Mouse (Mus musculus) kidney, adult 9 months (tissue): ENCODE measurements at regions not wholly inside any gene's neighbourhood (a gene's known extent, or its start where the extent isn't known, plus 50 kb on each side); places are given as distances from the start of the nearest gene placed in this dataset.

Experiments
- DNase-seq: peaks from one replicate; pipeline ENCODE4 v3.0.0; 2022

DNA sequence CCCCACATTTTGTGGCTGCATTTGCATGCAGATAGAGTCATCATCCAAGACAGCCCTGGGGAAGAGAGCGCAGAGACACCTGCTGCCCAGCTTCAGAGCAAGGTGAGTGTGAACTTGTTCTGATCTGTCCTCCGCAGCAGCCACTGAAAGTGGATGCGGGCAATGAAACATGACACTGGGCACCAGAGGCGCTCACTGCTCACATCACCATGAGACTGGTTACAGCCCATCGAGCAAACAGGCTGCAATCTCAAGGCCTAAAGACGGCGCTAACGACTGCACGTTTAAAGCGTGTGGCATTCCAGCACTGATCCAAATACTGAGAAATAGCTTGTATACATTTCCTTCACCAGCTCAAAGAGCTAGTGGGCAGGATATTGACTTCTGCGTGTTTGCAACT is 65.8 kb downstream of the Barhl2 start:
- DNase-seq: no peak

DNA sequence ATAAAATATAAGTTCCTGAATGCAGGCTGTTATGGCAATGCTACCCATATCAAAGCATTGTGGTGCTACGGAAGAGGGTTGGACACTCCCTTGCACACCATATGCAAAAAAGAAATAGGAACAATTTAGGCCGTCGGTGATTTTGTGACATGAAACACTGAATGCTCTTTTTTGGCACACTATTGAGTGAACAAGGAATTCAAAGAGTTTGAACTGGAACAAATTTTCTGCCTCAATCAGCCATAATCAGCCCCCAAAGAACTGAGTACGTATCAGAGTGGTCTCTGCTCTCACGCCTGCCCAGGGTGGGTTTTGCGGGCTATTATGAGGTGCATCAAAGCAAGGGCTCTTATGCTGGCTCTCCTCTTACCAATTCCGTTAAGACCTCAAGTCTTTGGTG is 71.3 kb downstream of the Barhl2 start:
- no peak for DNase-seq

DNA sequence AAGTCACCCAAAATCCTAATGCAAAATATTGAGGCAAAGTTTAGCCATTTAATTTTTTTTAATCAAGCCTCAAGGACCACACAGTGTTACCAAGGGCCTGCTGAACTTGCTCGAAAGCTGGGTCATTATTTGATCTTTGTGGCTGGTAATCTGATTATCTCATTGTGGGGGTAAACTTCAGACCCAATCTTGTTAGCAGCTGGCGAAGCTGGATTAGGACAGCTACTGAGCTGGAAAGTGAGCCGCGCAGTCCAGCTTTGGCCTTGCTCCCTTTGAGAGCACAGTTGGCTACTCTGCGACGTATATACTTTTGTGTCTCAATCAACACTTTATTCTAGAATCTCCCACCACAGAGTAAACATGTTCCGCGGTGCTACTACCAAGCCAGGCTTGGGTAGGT is 72.1 kb downstream of the Barhl2 start:
- no peak for DNase-seq

DNA sequence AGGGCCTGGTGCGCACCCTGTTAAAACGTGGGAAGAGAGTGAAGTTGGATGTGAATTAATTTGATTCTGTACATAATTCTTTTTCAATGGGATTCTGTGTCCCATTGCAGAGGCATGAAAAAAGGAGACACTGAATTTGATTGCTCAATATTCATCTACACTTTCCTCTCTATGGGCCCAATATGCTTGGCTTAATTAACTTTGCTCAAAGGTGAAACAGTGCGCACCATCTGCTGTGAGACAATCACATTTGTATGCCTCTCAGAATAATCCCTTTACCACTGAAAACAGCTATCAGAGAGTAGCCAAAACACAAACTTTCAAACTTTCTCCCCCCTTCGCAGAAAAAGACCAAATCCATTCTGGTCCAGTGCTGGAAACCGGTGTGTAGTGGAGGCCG is 72.7 kb downstream of the Barhl2 start:
- DNase-seq: no peak

DNA sequence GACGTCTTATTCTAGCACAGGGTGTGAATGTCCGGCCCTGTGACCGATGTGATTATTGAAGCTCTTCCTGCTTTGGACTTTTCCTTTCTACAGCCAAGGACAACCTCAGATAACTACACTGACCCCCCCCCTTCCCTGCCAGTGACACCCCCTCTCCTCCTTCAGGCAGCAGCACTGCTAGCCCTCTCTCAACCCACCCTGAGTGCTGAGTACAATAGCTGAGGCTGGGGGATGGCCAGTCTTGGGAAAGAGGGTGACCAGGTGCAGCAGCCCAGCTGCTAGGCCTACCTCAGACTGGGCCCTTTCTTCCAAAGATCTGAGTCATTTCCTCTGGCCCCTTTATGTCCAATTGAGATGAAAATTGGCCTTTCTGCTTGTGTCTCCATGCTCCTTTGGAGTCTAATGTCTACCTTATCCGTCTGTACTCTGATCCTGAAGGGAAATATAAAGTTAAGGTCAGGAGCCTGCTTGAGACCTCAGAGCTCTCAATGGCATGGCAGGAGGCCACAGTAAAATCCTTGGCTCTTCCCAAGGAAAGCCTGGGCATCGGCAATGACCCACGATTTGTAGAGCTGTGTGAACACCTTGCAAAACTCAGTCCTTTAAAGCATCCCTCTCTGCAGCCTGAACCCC is 73.7 kb downstream of the Barhl2 start:
- no peak for DNase-seq

DNA sequence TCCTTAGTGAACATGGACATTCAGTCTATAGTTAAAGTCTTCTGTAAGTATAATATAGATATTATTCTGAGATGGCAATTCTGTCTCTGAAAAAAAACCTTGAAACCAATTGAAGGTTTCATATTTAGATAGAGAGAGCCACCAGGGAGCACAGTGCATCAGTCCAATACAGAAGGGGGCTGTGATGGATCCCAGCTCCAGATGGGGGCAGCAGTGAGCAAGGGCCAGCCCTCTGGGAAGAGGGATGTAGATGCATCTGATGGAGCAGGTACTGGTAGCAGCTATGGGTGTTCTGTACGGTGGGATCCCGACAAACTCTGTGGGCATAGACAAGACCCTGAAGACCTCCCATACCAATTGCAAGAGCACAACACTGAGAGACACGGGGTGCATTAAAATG is 76.0 kb downstream of the Barhl2 start:
- DNase-seq: peak; percentile 4

DNA sequence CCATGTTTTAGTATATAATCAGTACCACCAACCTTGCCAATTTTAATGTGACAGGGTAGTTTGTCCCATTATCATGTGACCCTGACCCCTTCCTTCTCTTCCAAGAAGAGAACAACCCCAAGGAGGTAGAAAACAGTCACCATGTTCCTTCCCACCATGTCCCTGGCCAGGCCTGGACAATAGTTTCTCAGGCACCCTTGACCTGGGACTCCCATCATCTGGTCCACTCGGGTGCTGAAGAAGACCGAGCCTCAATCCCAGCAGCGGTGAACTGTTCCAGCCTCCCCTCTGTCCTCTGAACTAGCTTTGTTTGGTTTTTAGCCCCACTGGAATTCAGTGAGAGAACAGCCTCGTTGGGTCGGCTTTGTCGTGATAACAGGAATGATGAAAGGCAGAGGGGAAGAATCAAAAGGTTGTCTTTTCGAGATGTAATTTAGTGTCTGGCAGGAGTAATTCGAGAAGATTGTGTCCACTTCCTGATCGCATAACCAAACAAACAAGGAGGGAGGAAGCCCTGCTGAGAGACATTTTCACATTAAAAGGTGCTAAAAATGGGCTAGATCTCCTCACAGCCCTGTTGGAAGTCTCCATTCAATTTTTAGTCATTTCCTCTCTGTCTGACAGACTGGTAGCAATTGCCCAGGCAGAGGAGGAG is 77.2 kb downstream of the Barhl2 start:
- DNase-seq: no peak

DNA sequence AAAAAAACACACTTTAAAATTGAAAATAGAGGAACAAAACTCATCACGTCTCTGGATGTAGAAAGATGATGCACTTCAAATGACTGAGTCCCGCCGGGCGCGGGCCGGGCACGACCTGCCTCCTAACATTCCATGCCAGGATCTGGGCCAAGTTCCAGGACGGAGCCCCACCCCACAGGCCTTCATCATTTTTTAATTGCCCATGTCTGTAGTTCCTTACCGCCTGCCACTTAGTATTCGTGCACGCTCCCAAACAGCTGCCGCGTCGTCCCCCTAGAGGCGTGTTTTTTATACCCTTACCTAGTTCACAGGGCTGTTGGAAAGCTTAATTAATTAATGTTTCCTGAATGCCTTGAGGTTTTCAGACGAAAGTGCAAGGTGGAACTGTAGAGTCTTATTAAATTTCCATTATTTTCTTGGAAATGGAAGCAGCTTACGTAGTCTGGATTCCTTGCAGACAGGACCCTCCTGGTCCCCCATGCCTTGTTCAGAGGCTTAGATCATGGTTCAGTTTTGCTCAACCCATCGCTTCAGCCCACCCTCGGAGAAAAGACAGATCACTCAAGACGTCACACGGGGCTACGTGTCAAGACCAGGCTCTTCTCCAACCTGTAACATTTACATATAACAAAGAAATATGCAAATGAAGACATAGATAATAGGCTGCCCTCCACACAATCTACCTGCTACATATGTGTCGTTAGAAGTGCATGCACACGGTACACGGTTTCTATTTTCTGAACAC is 81.0 kb downstream of the Barhl2 start:
- no peak for DNase-seq

DNA sequence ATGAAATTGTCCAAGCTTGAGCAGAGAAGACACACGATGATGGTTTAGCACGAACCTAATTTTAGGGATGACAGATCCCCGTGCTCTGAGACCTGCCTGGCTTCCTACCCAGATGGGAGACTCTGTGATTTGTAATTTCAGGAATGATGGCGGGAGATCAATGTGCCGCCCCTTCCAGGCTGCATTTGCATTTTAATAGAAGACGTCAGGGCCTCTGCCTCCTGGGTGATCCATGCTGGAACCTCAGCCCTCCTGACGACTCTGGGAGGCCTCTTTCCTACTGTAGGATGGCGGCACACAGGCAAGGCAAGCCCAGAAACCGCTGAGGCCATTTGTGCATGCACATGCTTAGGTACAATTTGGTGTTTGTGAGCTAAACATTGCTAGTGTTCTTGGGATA is 90.1 kb downstream of the Barhl2 start:
- no peak for DNase-seq

DNA sequence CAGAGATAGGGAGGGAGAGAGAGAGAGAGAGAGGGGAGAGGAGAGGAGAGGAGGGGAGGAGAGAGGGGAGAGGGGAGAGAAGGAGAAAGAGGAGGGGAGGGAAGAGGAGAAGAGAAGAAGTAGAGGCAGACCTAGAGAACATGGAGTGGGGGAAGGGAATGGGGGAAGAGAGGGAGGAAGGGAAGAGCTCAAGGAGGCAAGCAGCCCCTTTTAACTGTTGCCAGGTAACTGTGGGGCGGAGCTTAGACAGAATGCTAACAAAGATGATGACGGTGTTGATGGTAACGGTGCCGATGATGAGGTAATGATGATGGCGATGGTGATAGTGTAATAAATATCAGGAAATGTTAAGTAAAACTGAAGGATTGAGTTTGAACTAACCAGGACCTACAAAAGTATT is 90.7 kb downstream of the Barhl2 start:
- DNase-seq: no peak

DNA sequence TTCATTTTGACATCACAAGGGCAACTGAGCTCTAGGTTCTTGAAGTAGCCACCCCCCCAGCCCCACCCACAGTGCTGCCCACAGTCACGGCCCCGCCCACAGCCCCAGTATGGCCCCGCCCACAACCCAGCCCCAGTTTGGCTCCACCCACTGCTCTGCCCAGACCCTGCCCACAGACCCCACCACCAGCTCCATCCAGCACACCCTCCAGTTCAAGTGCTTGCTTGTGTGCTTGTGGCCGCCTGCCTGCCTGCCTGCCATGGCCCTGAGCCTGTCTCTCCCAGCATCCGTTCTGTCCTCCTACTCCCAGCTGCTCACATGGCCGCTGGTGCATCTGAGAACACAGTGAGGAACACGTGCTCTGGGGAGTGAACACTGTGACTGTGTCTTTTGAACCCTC is 92.0 kb downstream of the Barhl2 start:
- no peak for DNase-seq

DNA sequence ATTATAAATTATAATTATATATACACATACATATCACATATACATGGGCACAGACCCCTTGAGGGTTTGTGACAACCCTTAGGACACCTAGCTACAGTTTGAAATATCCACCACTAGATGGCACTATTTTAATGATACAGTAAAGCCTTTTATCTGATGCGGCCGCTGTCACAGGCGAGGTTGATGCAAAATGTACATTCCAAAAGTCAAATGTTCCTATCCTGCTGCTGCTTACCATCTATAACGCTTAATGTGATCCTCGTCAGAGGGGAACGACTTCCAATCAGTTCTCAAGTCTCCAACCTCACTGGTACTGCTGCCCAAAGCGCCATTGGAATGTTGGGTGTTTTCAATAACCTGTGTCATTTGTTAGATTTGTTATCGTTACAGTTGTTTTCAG is 92.9 kb downstream of the Barhl2 start:
- DNase-seq: peak; percentile 12

DNA sequence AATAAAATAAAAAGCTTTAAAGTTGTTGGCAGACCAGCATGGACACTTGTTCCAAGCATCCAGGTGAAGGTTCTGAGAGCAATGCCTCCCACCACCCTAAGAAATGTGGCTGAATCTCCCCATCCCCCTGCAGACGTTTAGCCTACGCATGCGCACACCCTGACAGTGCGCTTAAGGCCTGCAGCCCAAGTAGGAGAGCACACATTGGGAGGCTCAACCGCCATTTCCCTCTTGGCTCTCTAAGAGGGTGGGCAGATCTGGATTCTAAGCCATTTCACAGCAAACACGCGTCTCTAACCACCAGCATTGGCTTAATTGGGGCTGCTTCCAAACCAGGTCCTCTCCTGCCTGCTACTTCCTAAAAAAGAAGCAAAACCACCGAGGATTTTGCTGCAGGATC is 106.6 kb downstream of the Barhl2 start:
- no peak for DNase-seq

DNA sequence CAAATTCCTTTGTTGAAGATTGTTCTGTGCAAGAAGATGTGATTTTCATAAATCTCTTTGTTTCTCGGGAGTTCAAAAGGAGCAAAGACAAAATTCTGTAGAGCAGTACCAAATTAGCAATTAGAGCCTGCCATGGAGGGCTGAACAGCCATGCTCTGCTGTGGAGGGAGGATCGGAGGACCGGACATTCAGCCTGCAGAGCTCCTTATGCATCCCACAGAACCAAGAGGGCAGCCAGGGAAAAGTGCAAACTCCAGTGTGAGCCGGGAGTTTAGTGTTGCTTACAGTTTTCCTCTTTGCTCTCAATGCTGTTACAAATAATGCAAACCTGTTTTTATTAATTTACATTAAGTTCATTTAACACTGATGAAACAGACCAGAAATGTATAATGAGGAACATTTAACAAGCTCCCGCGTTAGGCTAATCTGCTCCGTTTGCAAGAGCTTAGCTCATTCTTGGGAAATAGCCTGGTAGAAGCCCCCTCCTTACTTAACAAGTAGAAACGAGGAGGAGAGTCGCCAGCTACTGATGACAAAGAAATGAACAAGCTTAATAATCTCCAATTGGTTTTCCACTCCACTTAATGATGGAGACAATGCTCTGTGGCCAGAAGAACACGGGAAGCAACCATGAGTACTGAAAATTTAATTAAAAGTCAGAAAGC is 108.0 kb downstream of the Barhl2 start:
- DNase-seq: no peak

DNA sequence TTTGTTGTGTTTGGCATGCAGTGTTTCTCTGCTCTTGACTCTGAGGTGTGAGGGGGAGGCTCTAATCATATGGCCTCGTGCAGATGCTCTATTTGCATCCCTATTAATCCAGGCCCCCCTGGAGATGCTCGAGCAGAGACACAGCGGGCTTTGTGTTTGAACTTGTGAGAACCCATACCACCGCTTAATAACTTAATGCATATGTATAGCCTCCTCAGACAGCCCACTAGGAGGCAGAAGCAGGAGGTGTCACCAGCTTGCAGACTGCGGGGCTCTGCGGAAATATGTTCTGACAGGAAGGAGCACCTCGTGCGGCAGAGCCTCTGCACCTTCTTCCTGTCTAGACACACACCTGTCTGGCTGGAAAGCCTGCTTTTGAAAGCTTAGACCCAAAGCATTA is 113.7 kb downstream of the Barhl2 start:
- DNase-seq: no peak

DNA sequence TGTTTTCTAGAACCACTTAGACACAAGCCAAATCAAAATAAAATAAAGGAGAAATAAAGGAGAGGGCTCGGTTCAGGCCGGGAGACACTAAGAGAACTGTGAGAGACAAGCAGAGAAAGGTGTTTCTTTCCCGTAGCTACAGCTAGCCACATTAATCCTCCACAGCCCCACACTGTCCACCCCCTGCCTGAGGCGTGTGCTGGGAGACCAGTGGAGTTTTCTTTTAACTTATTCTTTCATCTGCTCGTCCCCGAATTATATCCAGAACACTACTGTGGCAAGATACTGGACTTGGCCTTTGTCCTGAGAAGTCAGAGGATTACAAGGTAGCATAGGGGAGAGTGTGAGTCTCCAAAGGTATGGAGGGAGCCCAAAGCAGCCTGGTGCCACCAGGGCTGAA is 114.4 kb downstream of the Barhl2 start:
- no peak for DNase-seq

DNA sequence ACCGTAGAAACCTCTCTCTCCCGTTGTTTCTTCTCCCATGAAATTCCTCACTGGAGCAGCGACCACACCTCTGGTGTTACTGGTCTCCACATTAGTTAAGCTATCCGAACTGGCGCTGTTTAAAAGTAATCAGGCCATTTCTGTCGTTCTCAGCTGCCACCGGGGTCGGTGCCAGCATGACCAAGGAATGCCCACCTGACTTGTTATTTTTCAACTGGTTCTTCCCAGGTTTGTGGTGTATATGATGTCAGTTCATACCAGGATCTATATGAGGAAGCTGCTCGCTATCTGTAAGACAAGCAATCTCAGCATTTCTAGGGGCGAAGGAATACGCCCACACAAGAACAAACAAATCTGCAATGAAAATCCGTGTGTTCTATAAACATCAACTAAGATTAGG is 116.6 kb downstream of the Barhl2 start:
- DNase-seq: no peak

DNA sequence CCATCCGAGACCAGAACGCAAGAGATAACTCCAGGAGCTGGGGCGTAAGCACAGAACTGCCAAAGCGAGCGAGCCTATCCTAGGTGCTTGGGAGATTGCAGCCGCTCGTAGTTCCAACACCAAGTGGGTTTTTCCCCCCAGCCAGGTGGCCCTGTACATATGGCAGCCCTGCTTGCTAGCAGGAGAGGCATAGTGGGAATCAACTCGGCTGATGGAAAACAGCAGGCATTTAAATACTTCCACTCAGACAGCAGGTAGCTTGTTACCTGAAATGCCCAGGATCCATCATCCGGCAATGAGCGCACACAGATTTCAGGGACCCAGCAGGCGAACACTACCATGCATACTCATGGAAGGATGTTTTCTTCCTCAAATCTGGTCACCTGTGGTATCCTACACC is 122.3 kb downstream of the Barhl2 start:
- no peak for DNase-seq

DNA sequence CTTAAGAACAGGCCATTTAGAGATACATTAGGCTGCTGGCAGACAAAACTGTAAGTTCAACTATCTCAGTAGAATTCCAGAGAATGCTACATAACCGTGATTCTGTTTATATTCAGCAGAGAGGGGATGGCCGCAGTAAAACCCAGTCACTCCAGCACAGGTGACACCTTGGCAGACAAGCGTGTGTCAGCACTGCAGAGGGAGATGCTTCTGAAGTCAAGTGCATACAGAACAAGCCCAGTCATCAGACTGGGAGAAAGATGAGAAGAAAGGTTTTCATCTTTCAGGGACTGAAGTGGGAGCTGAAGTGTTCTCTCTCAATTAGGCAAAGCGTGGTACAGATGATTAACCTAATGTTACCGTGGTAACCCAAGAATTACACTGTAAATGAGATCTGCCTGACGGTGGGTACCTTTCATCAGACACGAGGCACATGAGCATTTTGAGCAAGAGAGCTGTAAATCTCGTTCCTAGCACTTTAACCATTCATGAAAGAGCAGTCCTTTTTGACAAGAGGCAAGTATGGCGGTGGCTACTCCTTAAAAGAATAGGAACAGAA is 130.3 kb downstream of the Barhl2 start:
- no peak for DNase-seq

DNA sequence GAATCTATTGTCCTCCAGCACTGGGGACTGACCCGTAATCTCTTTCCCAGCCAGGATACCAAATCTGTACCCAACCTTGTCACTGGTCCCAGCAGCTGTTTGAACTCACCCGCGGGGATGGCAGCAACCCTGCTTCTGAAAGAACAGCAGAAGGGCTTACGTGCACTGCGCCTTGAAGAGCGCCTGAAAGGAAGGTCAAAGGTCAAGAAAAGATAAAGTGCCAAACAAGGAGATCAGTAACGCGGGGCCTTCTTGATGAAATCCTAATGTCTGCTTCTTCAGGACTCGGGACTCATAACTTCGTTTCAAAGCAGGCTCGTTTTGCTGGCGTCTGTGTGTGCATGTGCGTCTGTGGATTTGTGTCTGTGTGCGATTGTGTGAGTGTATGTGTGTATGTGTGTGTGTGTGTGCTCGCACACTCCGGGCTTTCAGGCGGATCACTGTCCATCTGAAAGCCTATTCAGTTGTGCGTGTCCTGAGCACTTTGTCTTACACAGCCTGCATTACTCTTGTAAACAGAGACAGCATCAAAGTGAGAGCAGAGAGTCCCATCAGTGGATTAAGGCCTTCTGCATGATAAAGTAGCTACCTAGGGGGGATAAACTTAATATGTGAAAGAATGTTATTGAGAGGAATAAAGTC is 135.3 kb downstream of the Barhl2 start:
- DNase-seq: no peak

DNA sequence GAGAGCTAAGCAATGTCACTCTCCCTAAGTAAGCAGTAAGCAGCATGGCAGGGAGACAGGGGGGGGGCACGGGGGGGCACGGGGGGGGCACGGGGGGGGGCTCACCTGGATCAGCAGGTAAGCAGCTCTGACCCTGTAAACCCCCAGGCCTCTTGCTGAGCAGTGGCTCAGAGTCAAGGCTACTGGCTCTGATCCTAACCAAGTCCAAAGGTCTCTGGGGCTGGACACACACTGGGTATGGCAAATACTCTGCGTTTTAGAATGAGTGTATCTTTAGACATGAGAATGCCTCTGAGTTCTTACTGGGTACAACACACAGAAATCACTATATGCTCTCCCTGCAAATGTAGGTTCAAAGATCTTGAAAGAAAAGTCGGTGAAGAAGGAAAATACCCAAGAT is 136.5 kb downstream of the Barhl2 start:
- peak; percentile 79 for DNase-seq

DNA sequence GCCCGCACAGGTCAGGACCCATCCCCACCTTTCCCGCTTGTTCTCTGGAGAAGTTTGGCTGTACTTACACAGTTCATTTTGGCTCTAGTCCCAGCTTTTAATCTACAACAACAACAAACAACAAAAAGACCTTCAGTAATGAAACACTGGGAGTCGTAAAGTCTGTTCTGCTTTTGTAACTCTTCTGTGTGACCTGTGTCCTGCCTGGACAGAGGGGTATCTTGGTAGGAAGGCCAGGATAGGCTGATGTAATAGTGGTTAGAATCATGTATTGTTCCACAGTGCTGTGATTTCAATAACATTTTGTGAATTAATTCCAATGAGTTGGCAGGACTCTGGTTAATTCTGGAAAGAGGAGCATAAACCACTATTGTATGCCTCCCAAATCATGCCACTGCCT is 136.9 kb downstream of the Barhl2 start:
- DNase-seq: peak; percentile 34

DNA sequence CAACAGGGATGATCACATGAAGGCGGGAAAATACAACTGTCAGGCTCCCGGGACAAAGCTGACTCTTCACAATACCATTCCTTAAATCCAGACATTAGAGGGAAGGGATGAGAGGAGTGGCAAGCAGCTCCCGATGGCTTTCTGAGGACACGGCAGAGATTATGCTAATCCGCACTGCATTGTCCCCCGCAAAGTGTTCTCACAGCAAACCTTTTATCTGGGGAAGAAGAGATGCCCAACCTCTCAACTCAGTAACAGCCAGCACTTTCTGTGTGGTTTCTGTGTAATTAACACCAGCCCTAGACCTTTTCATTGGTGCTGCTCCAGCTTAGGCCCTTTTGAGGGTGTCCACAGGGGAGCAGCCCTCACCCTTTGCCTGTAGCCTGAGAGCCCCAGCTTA is 137.9 kb downstream of the Barhl2 start:
- peak; percentile 14 for DNase-seq
